Mouse (Mus musculus): ENCODE results near the gene Rab44. TPM values are rescaled to one million over a fixed set of nuclear protein-coding genes. Genes with fewer than 3 reads are reported as not detected.
A peak's percentile ranks its signal among the peaks of the same experiment; 100 is the strongest.

Rab44 gene
- polyA plus RNA-seq, 1 experiment: 0.23 TPM

DNA sequence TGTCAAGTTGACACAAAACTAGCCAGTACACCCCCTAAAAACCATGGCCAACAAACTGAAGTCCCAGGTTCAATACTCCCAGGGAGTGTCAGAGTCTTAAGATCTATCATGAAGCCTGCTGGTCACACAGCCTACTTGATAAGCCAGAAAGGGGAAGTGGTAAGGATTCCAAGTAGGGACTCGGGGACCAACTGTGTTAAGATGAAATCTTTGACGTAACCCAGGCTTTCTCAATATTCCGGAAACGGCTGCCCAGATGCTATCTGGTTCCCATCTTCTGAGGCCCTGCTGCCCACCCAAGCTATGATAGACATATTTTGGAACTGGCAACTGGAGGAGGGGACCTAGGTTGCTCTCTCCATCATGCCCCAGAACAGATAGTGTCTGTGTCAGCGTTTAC lies 2.6 kb upstream of the Rab44 start:
- DNase-seq (ENCODE audit: low read depth): no peak
- TF ChIP-seq CTCF (IDR thresholded peaks at IDR 0.05; ENCODE audit: borderline replicate concordance, extremely low read depth, insufficient read depth, insufficient read length): no peak
- no peak for TF ChIP-seq POLR2A (IDR thresholded peaks at IDR 0.05; ENCODE audit: borderline replicate concordance, extremely low read depth, insufficient read depth, insufficient read length, poor library complexity, severe bottlenecking)

DNA sequence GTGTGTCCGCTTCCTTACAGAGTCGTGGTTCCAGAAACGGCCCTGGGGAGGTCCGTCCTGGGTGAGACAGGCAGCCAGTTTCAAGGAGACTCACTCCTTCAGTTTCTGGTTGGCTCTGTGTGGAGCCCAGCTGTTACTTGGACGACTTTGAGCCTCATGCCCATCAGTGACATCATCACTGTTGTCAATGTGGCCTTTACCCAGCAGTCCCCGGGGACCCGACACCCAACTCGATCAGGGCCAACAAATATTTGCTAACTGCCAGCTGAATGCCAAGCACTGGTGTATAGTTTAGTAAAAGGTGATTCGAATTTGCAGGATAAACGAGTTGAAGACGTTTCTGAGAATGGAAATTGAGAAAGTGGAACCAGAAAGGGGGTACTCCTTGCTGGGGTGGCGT lies 2.1 kb downstream of the Rab44 start:
- no peak for TF ChIP-seq CTCF (IDR thresholded peaks at IDR 0.05; ENCODE audit: borderline replicate concordance, extremely low read depth, insufficient read depth, insufficient read length)
- no peak for DNase-seq (ENCODE audit: low read depth)

DNA sequence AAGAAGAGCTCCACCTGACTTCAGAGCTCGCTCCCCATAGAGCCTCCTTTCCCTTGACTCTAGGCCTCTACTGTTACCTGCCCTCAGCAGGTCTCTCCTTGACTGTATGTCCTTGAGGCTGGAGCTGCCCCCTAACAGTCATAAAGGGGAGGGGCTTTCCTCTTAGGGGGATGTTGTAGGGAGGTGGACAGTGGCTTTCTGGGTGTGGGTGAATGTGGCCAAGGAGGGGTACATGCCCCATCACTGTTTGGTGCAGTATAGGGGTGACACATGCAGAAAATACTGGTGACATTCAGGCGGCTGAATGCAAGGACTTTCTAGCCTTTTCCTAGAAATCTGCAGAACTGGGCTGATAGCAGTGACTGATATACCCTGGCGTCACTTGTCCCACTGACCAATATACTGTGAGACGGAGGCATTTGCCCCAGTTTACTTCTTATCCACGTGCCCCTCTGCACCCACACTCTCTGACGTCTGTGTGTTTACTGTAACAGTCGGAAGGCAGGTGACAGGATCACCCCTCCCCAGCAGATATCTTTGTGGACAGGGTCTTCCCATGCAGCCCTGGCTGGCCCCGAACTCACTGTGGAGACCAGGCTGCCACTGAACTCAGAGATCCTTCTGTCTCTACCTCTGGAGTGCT lies 3.2 kb downstream of the Rab44 start:
- DNase-seq (ENCODE audit: low read depth): no peak
- TF ChIP-seq CTCF (IDR thresholded peaks at IDR 0.05; ENCODE audit: borderline replicate concordance, extremely low read depth, insufficient read depth, insufficient read length) (no peak), POLR2A (IDR thresholded peaks at IDR 0.05; ENCODE audit: borderline replicate concordance, extremely low read depth, insufficient read depth, insufficient read length, poor library complexity, severe bottlenecking) (no peak)

DNA sequence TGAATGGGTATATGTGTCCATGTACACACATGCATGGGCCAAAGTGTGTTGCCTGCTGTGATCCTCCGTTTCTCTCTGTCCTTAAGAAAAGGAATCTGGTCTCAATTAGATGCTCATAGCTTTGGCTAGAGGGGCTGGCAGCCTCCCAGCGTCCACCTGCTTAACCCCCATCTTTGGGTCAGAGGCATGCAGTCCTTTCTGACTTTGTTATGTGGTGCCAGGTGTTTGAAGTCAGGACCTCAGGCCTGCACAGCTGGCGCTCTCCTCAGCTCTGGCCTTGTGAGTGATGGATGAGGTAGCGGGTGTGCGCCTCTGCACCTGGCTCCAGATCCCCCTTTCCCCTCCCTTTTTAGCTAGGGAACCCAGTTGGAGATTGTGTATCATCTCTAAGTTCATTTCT lies 4.1 kb downstream of the Rab44 start:
- peak; percentile 30 for DNase-seq (ENCODE audit: low read depth)
- no peak for TF ChIP-seq CTCF (IDR thresholded peaks at IDR 0.05; ENCODE audit: borderline replicate concordance, extremely low read depth, insufficient read depth, insufficient read length)
- TF ChIP-seq POLR2A (IDR thresholded peaks at IDR 0.05; ENCODE audit: borderline replicate concordance, extremely low read depth, insufficient read depth, insufficient read length, poor library complexity, severe bottlenecking): no peak

DNA sequence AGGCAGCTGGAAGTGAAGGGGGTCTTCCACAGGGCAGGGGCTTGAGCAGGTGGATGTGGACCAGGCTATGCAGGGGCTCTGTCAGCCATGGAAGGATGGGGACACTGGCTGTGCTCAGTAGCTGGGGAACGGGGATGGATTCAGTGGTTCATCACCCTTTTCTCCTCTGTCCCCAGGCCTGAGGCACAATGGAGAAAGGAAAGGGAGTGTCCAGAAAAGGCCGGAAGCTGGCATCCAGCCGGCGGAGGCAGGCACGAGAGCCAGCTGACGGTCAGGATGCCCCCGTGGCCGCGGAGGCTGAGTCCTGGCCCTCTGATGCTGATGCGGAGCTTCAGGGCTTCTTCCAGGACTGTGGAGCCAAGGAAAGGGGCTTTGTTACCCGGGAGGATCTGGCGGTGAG lies 6.7 kb downstream of the Rab44 start:
- DNase-seq (ENCODE audit: low read depth): no peak
- no peak for TF ChIP-seq POLR2A (IDR thresholded peaks at IDR 0.05; ENCODE audit: borderline replicate concordance, extremely low read depth, insufficient read depth, insufficient read length, poor library complexity, severe bottlenecking)
- TF ChIP-seq CTCF (IDR thresholded peaks at IDR 0.05; ENCODE audit: borderline replicate concordance, extremely low read depth, insufficient read depth, insufficient read length): no peak

DNA sequence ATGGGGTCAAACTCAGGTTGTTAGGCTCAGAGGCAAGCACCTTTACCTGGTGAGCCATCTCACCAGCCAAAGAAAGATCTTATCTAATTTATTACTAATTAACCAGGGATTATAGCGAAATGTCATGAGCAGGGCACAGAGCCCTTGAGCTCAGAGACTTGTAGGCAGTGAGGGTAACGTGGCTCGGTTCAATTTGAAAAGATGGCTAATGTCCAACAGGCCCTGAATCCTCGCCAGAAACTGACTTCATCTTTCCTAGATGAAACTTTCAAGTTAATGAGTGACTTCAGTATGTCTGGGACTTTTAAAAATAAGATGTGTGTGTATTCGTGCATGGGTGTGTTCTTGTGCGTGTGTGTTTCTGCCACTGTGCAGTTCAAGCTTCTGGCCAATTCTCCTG lies 8.9 kb downstream of the Rab44 start:
- DNase-seq (ENCODE audit: low read depth): peak; percentile 38
- TF ChIP-seq POLR2A (IDR thresholded peaks at IDR 0.05; ENCODE audit: borderline replicate concordance, extremely low read depth, insufficient read depth, insufficient read length, poor library complexity, severe bottlenecking) (no peak), CTCF (IDR thresholded peaks at IDR 0.05; ENCODE audit: borderline replicate concordance, extremely low read depth, insufficient read depth, insufficient read length) (no peak)

DNA sequence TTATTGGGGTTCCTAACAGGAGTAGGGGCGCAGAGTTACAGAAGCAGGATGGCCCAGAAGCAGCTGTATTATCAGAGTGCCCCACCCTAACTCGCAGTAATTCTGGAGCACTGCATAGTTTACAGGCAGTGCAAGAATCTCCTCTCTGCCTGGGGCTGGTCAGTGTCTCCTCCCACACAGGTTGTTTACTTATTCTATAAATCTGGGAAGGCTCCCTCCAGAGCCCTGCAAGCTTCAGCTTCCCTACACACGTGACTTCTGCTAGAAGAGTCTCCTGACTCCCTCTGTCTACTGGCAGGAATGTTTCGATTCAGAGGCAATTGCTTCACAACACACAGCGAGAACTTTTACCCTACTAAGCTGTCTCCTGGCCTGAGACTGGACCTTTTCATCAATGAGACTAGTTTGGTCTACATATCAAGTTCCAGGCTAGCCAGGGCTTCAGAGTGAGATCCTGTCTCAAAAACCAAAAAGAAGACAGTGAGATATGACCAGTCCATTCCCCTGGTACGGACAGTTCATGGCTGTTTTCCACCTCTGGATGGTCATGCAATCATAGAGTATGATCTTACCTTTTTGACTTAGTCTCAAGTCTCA lies 9.7 kb downstream of the Rab44 start:
- no peak for DNase-seq (ENCODE audit: low read depth)

DNA sequence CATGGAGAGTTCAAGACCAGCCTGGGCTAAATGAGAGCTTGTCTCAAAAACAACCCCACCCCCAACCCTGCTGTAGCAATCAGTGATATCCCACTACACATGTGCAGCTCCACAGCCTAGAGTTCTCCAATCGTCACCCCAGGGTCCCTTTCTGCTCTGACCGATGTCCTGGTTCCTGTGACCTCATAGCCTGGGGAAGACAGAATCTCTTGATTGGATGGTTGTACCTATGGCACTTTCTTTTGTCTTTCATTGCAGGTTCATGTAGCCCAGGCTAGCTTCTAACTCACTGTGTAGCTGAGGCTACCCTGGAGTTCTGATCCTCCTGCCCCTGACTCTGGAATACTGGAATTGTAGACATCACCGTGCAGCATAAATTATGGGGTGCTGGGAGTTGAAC lies 12.6 kb downstream of the Rab44 start:
- TF ChIP-seq POLR2A (IDR thresholded peaks at IDR 0.05; ENCODE audit: borderline replicate concordance, extremely low read depth, insufficient read depth, insufficient read length, poor library complexity, severe bottlenecking) (no peak), CTCF (IDR thresholded peaks at IDR 0.05; ENCODE audit: borderline replicate concordance, extremely low read depth, insufficient read depth, insufficient read length) (no peak)
- DNase-seq (ENCODE audit: low read depth): no peak

More for the DNA sequence above, 9.7 kb downstream of the Rab44 start:
- TF ChIP-seq CTCF (IDR thresholded peaks at IDR 0.05; ENCODE audit: borderline replicate concordance, extremely low read depth, insufficient read depth, insufficient read length) (no peak), POLR2A (IDR thresholded peaks at IDR 0.05; ENCODE audit: borderline replicate concordance, extremely low read depth, insufficient read depth, insufficient read length, poor library complexity, severe bottlenecking) (no peak)

DNA sequence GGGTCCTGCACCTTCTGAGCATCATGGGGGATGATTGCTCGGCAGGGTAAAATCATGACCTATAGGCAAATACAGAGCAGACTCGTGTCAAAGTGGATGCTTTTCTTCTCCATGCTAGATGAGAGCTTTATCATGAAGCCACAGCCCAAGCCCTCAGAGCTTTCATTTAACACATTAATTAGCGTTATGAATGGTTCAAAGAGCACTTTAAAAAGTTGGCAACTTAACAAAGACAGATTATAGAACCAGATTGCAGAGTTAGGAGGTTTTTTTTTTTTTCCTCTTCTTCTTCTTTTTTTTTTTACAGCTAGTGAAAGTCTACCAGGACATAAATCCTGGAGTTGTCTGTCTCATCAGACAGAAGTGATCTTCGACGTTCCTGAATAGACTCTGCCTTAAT lies 15.4 kb downstream of the Rab44 start:
- TF ChIP-seq POLR2A (IDR thresholded peaks at IDR 0.05; ENCODE audit: borderline replicate concordance, extremely low read depth, insufficient read depth, insufficient read length, poor library complexity, severe bottlenecking): no peak
- TF ChIP-seq CTCF (IDR thresholded peaks at IDR 0.05; ENCODE audit: borderline replicate concordance, extremely low read depth, insufficient read depth, insufficient read length): no peak
- DNase-seq (ENCODE audit: low read depth): peak; percentile 39

DNA sequence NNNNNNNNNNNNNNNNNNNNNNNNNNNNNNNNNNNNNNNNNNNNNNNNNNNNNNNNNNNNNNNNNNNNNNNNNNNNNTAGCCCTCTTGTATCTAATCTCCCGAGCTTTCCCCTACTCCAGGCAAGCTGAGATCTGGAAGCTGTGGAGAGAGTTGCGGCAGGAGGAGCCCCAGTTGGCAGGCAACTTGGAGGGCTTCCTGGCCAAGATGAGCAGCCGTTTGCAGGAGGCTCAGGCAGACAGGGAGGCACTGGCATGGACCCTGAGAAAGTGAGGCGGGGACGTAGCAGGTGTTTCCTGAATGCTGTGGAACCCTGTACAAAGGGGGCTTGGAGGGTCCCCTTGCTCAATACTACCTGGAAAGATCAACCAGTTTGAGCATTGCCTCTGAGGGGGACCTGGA lies 21.1 kb downstream of the Rab44 start:
- TF ChIP-seq POLR2A (IDR thresholded peaks at IDR 0.05; ENCODE audit: borderline replicate concordance, extremely low read depth, insufficient read depth, insufficient read length, poor library complexity, severe bottlenecking) (no peak), CTCF (IDR thresholded peaks at IDR 0.05; ENCODE audit: borderline replicate concordance, extremely low read depth, insufficient read depth, insufficient read length) (no peak)
- DNase-seq (ENCODE audit: low read depth): peak; percentile 63

DNA sequence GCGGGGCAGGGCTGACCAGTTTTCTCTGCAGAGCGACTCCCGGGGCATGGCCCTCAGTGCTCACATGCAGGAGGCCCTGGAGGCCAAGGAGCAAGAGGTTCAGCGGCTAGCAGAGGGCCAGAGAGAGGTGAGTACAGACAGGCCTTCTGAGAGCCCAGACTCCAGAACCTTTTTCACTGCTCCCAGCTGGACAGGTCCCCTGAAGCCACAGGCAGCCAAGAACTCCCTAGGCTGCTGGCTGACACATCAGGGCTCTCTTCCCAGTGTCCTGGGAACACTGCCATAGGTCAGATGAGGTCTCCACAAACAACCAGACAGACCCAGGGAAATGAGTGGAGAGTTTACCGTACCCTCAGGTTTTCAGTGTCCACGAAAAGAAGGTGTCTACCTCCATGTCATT lies 22.3 kb downstream of the Rab44 start:
- DNase-seq (ENCODE audit: low read depth): no peak
- TF ChIP-seq POLR2A (IDR thresholded peaks at IDR 0.05; ENCODE audit: borderline replicate concordance, extremely low read depth, insufficient read depth, insufficient read length, poor library complexity, severe bottlenecking): no peak

DNA sequence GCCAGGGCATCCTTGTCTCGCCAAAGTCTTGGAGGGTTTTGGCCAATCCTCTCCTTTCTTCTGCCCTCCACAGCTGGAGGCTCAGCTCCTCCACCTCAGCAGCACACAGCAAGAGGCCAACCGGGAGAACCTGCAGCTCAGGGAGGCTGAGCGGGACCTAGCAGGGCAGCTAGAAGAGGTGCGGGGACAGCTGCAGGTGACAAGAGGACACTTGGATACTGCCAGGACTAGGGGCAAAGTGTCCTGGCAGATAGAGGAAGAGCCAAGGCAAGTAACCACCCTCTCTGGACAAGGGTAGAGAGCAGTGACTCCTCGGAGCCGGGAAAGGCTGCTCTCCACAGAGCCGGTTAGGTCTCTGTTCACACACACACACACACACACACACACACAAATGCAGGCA lies 24.0 kb downstream of the Rab44 start:
- DNase-seq (ENCODE audit: low read depth): no peak
- no peak for TF ChIP-seq POLR2A (IDR thresholded peaks at IDR 0.05; ENCODE audit: borderline replicate concordance, extremely low read depth, insufficient read depth, insufficient read length, poor library complexity, severe bottlenecking)
- TF ChIP-seq CTCF (IDR thresholded peaks at IDR 0.05; ENCODE audit: borderline replicate concordance, extremely low read depth, insufficient read depth, insufficient read length): no peak
